Mouse (Mus musculus): ENCODE results near the gene Tenm4.

Gene Tenm4

GRCm38 (mm10) chr7:96170924-96171595, at the start of gene Tenm4:
Gene Tenm4, plus strand, starts transcription at chr7:96171246.
- no peak for DNase-seq (ENCODE audit: low spot score in 2 of 2)

GRCm38 (mm10) chr7:96130763-96131162, 40.3 kb upstream of the Tenm4 start:
- no peak for DNase-seq (ENCODE audit: low spot score in 2 of 2)

DNA sequence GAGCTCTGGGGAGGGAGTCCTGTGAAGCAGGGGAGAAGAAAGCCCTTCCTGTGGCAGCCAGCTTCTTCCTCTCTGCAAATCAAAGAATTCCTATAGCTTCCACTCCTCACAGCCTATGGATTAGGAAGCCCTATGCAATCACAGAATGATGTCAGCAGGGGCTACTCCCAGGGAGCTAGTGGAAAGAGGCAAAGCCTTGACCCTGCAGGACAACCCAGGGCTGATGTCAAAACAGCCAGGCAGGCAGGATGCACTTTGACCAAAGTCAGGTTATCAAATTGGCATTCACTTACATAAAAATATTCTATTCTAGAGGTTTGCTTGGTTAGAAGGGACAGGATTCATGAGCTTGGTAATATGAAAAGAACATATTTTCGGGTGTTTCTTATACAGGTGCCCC, 39.9 kb upstream of the Tenm4 start:
- DNase-seq (ENCODE audit: low spot score in 2 of 2) = no peak

DNA sequence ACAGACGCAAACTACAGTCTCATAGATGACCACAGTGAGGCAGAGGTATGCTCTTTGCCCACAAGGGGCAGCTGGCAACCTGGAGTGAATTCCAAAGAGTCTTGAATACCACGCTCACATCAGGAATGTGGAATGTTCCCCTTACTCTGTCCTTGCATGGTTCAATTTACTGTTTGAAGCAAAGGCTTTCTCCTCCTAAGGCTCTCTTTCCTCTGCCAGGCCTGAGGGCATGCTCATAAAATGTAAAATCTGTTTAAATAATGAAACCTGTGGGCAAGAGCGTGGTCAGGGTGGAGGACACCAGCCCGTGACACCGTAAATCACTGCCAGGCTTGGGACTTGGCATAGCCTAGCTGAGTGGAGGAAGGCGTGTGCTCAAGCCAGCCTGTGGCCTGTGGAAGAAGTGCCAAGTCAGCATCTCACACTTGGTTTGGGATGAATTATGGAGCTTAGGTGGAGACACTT, 34.5 kb upstream of the Tenm4 start:
- DNase-seq (ENCODE audit: low spot score in 2 of 2) = no peak

DNA sequence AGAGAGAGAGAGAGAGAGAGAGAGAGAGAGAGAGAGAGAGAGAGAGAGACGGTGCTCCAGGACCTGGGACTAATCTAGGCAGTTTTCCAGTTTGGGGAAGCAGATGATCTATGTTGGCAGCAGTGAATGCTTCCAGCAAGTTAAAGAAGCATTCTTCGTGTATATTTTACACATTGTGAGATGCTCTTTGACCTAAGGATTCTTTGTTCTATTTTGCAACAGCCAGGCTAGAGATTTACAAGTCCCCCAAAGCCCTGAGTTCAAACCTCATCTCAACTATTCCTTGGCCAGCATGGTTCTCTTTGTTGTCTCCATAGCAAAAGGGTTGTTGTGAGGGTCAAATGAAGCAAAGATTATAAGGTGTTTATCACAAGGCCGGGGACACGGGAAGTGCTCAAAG, 29.2 kb upstream of the Tenm4 start:
- no peak for DNase-seq (ENCODE audit: low spot score in 2 of 2)

- peak in 1 of 2 experiments; percentile 4 for DNase-seq (ENCODE audit: low spot score in 2 of 2)
Measured at GRCm38 (mm10) chr7:96142973-96143596, 28.0 kb upstream of the Tenm4 start.

GRCm38 (mm10) chr7:96147436-96147835, 23.6 kb upstream of the Tenm4 start:
- no peak for DNase-seq (ENCODE audit: low spot score in 2 of 2)

- no peak for DNase-seq (ENCODE audit: low spot score in 2 of 2)
Measured at GRCm38 (mm10) chr7:96148191-96148590, 22.9 kb upstream of the Tenm4 start.

DNA sequence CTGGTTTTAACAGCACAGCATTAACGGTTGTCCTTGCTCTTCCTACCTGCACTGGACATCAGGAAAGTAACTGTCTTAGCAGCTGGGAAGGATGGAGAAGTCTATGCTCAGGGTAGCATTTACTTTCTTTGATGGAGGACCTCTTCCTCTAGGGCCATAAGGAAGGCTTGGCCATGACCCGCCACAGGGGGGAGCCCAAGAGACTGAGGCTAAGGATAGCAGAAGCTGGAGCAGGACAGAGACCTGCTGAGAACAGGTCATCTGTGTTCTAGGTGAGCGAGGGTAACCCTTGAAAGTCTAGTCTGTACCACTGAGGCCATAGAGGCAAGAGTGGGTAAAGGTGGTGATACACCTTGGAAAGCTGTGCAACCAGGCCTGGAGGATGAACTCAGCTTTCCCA, 19.8 kb upstream of the Tenm4 start:
- peak; percentile 19 to 38 for DNase-seq (ENCODE audit: low spot score in 2 of 2)

- no peak for DNase-seq (ENCODE audit: low spot score in 2 of 2)
Measured at GRCm38 (mm10) chr7:96151961-96152360, 19.1 kb upstream of the Tenm4 start.

DNA sequence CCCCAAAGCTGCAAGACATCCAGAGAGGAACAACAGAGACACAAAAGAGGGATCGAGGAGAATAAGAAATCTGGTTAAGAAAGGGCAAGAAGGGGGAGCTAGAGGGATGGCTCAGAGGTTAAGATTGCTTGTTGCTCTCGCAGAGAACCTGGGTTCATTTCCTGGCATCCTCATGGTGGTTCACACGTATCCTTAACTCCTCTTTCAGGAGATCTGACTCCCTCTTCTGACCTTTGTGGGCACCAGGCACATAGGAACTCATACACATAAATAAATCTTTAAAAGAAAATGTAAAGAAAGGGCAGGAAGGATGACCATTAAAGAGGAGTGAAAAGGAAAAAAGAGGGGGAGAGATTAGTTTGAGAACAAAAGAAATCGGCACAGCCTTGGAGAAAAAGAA, 18.6 kb upstream of the Tenm4 start:
- no peak for DNase-seq (ENCODE audit: low spot score in 2 of 2)

- DNase-seq (ENCODE audit: low spot score in 2 of 2) = no peak
Measured at GRCm38 (mm10) chr7:96152924-96153359, 18.1 kb upstream of the Tenm4 start.

- DNase-seq (ENCODE audit: low spot score in 2 of 2) = no peak
Measured at GRCm38 (mm10) chr7:96154025-96154424, 17.0 kb upstream of the Tenm4 start.

DNA sequence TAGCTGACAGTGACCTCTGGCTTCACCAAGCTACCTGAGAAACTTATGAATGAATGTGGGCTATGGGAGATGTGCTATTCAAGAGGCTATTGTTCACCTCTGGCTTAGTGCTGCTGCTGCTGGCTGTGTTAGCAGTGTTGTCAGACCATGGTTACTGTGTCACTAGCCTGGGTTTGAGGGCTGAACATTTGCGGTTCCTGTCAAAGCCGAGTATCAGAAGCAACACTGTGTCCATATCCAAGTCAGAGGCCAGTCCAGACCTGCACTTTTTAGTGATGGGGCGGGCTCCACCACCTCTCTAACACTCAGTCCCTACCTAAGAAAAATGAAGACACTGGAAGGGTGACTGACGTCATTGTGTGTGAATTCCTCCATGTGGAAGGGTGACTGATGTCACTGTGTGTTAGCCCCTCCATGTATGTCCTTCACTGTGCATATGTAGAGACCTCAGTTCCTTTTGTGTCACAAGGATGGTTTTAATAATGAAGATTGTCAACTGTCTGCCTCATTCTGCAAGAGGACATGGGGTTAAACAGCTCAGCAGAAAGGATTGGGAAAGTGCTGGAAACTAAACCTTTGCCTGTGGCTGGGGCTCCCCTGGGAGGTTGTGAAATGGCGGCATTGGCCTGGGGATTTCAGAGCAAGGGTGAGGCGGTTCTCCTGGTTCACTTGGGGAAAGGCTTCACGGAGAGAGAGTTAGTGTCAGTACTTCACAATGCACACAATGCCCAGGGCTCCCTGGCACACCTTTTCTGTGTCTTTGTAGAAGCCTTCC, 14.4 kb upstream of the Tenm4 start:
- DNase-seq (ENCODE audit: low spot score in 2 of 2) = no peak

GRCm38 (mm10) chr7:96164141-96164540, 6.9 kb upstream of the Tenm4 start:
- DNase-seq (ENCODE audit: low spot score in 2 of 2) = no peak

DNA sequence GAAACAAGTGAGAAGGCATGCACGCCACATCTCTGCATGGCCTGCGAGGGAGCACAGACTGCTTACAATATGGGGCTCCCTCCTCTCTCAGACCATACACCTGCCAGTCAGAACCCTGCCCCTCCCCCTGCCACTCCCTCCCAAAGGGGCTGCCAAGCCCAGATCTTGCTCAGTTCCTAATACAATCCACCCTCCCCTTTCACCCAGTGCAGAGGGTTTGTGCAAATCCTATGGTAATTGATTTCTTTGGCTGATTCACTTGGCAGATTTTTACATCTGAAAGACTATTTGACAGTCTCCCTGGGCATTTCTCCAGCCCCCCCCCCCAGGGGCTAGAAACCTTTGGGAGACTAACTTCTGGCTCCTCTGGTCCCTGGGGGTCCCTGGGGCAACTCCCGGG, 2.1 kb upstream of the Tenm4 start:
- no peak for DNase-seq (ENCODE audit: low spot score in 2 of 2)

DNA sequence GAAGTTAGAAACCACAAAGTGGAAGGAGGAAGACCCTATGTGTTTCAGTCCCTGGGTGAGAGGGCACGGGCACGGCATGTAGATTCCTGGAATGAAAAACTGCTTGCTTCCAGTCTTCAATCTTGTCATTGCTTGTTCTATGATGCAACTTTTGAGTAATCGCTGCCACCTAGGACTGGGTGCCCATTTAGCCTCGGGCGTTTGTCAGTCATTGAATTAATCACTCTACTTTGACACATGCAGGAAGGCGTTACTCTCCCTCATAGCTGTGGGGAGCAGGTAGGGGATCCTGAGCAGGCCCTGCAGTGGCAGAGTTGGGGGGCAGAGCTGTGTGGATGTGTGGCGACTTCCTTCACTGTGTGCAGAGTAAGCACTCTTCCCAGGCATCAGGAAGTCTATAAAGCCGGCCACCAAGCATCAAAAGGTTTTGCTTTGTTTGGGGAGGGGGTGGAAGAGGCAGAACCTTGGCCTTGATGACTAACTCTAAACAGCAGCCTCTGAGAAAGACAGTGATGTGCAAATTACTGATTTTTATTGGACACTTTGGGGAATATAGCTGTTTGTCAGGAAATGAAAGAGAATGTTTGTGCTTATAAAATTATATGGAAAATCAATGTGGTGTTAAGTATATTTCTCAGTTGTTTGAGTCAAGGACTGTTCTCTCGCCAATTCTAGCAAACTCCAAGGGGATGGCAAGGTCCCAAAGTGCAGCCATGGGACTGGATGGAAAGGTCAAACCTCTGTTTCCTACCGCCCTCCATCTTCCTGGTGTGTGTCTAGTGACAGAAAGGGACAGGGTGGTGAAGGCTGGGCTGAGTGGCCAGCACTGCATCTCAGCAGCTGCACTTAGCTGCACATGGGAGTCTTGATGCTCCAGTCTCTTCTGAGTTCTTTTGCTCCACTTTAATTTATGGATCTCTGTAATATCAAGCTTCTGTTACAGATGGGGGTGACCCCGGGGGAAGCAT, 834 bp downstream of the Tenm4 start:
- DNase-seq (ENCODE audit: low spot score in 2 of 2) = no peak

DNA sequence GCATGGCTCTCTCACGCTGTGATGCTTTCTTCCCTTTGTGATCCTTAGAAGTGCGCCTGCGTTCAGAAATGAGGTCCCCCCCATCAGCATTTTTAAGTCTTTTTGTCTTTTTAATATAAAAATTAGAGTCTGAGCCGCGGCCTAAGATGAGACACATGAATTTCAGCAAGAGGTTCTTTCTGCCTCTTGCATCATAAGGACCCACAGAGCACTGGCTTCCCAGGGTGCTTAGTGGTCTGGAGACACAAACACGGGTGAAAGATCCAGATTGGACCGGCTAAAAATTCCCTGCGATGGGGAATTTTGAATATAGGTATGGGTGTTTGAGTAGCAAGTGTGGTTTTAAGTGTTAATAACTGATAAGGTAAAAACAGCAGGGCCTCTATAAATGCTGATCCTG, 5.7 kb downstream of the Tenm4 start:
- DNase-seq (ENCODE audit: low spot score in 2 of 2) = no peak

GRCm38 (mm10) chr7:96181751-96182150, 10.7 kb downstream of the Tenm4 start:
- no peak for DNase-seq (ENCODE audit: low spot score in 2 of 2)

DNA sequence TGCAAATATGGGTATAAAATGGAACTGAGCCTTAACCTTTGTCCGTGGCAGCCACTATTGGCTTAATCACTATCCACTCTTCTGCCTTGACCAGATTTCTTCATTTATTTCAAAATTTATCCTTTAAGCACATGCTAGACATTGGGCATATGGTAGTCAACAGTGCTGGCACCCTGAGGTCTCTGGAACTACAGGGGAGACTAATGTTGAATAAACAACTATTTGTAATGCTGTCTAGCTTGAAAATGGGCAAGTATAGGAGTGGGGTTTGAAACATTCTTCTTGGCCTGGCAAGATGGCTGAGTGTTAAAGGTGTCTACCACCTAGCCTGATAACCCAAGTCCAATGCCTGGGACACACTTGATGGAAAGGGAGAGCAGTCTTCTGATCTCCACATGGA, 12.1 kb downstream of the Tenm4 start:
- DNase-seq (ENCODE audit: low spot score in 2 of 2) = no peak

GRCm38 (mm10) chr7:96185411-96185810, 14.4 kb downstream of the Tenm4 start:
- no peak for DNase-seq (ENCODE audit: low spot score in 2 of 2)

All from right cerebral cortex, postnatal 36 days (tissue).